Mouse (Mus musculus) limb, embryonic 10.5 days (tissue): ENCODE measurements around the gene Espn. TPM values are rescaled to one million over a fixed set of nuclear protein-coding genes. Genes with fewer than 3 reads are reported as not detected.

ENCODE experiments used
- DNase-seq: peaks from one replicate; pipeline ENCODE4 v3.0.0-alpha.2; 2017; ENCODE audit warnings: low spot score
- H3K27ac ChIP-seq: fragments of 300-500 bp; sonication (generic); 2 replicates; pipeline ENCODE4 v1.5.1; 2016; ENCODE audit warnings: mild to moderate bottlenecking
- H3K27me3 ChIP-seq: fragments of 300-500 bp; sonication (generic); 2 replicates; pipeline ENCODE4 v1.6.1; 2016; ENCODE audit warnings: low read depth, mild to moderate bottlenecking; ENCODE audit not compliant: poor library complexity, severe bottlenecking
- H3K36me3 ChIP-seq: fragments of 300-500 bp; sonication (generic); 2 replicates; pipeline ENCODE4 v1.6.1; 2016; ENCODE audit warnings: mild to moderate bottlenecking, moderate library complexity
- H3K4me1 ChIP-seq: fragments of 300-500 bp; sonication (generic); 2 replicates; pipeline ENCODE4 v1.6.1; 2016
- H3K4me3 ChIP-seq: fragments of 300-500 bp; sonication (generic); 2 replicates; pipeline ENCODE4 v1.5.1; 2016; ENCODE audit warnings: mild to moderate bottlenecking, moderate library complexity
- H3K9me3 ChIP-seq: fragments of 300-500 bp; sonication (generic); replicated peaks from 2 replicates; pipeline ENCODE4 v1.6.1; 2016; ENCODE audit warnings: mild to moderate bottlenecking
- WGBS: fragments of 180-500 bp; shearing (Covaris S2); methylation state at CpG from one replicate; pipeline ENCODE4 v1.1.7; 2016; 5-methylcytosine and 5-hydroxymethylcytosine counted together
- polyA plus RNA-seq: library from polyadenylated mRNA; unstranded; fragments of >200 nt; fragmentation: Nextera tagmentation; extraction: Ambion mirVana; gene quantifications from 2 replicates; pipeline ENCODE4 v1.2.1, GENCODE M21; 2016

The Espn gene
- polyA plus RNA-seq, 1 experiment from 2014 or later = 2.9 TPM

GRCm38 (mm10) chr4:152074548-152074947 is 77.6 kb downstream of the Espn start:
- Histone ChIP-seq H3K4me3 (no peak overlapping the region), H3K27ac (no peak overlapping the region), H3K36me3 (no peaks in the 10 kb centered on the region), H3K4me1 (peaks cover 31% of the 10 kb centered on the region), H3K9me3 (no peaks in the 10 kb centered on the region), H3K27me3 (no peaks in the 10 kb centered on the region)
- no peak for DNase-seq
- WGBS = 83% methylated on average over 9 of the region's 9 CpGs

- no peak overlapping the region for H3K27ac ChIP-seq
- peaks cover 33% of the 10 kb centered on the region for H3K4me1 ChIP-seq
- no peaks in the 10 kb centered on the region for H3K27me3 ChIP-seq
- 84% methylated on average over 6 of the region's 6 CpGs for WGBS
- DNase-seq = no peak
- no peaks in the 10 kb centered on the region for H3K9me3 ChIP-seq
- no peaks in the 10 kb centered on the region for H3K36me3 ChIP-seq
- H3K4me3 ChIP-seq = no peak overlapping the region
Measured at GRCm38 (mm10) chr4:152073715-152074114, 78.5 kb downstream of the Espn start.

GRCm38 (mm10) chr4:152072655-152073054 is 79.5 kb downstream of the Espn start:
- no peak for DNase-seq
- H3K4me1 ChIP-seq = peaks cover 31% of the 10 kb centered on the region
- H3K36me3 ChIP-seq = no peaks in the 10 kb centered on the region
- no peaks in the 10 kb centered on the region for H3K9me3 ChIP-seq
- H3K27ac ChIP-seq = no peak overlapping the region
- H3K4me3 ChIP-seq = no peak overlapping the region
- no peaks in the 10 kb centered on the region for H3K27me3 ChIP-seq
- 86% methylated on average over 10 of the region's 10 CpGs for WGBS

- no peak for DNase-seq
- WGBS = 71% methylated on average over 10 of the region's 10 CpGs
- Histone ChIP-seq H3K27ac (no peak within 1 kb of the TSS), H3K4me1 (peaks cover 31% of the 10 kb centered on the region), H3K9me3 (no peaks in the 10 kb centered on the region), H3K36me3 (no peaks in the 10 kb centered on the region), H3K4me3 (no peak within 1 kb of the TSS), H3K27me3 (no peaks in the 10 kb centered on the region)
Measured at GRCm38 (mm10) chr4:152072121-152072601, 80.0 kb downstream of the Espn start, which contains the start of gene Plekhg5. Plekhg5 (plus strand) TSS chr4:152072498.

GRCm38 (mm10) chr4:152070494-152071396 is 81.4 kb downstream of the Espn start:
- no peak overlapping the region for H3K27ac ChIP-seq
- H3K9me3 ChIP-seq = no peaks in the 10 kb centered on the region
- H3K36me3 ChIP-seq = no peaks in the 10 kb centered on the region
- H3K27me3 ChIP-seq = no peaks in the 10 kb centered on the region
- no peak for DNase-seq
- WGBS = 75% methylated on average over 11 of the region's 11 CpGs
- H3K4me3 ChIP-seq = no peak overlapping the region
- peaks cover 25% of the 10 kb centered on the region for H3K4me1 ChIP-seq

Other genes with a start within 250 kb of the Espn start
- 121 TPM in 2 replicates for gene Dnajc11, start 218.7 kb downstream of the Espn start, polyA plus RNA-seq
- 36.0 and 43.1 TPM in 2 replicates for gene Thap3, start 163.4 kb downstream of the Espn start, polyA plus RNA-seq
- gene Phf13, start 156.1 kb downstream of the Espn start, polyA plus RNA-seq = 26.9 and 33.4 TPM in 2 replicates
- gene Klhl21, start 143.6 kb downstream of the Espn start, polyA plus RNA-seq = 9.7 and 10.6 TPM in 2 replicates
- 24.5 and 26.5 TPM in 2 replicates for gene Zbtb48, start 124.7 kb downstream of the Espn start, polyA plus RNA-seq
- 0.35 and 0.65 TPM in 2 replicates for gene Tas1r1, start 113.8 kb downstream of the Espn start, polyA plus RNA-seq
- gene Nol9, start 113.0 kb downstream of the Espn start, polyA plus RNA-seq = 52.1 and 54.1 TPM in 2 replicates
- 9.5 and 13.3 TPM in 2 replicates for gene Plekhg5, start 79.9 kb downstream of the Espn start, polyA plus RNA-seq
- 0.67 and 0.75 TPM in 2 replicates for gene Tnfrsf25, start 36.4 kb downstream of the Espn start, polyA plus RNA-seq
- not detected in 2 replicates for gene Hes2, start 6.5 kb upstream of the Espn start, polyA plus RNA-seq
- 34.8 and 36.7 TPM in 2 replicates for gene Acot7, start 25.8 kb upstream of the Espn start, polyA plus RNA-seq
- gene Gpr153, start 121.9 kb upstream of the Espn start, polyA plus RNA-seq = 1.4 and 3.0 TPM in 2 replicates
- not detected in 2 replicates for gene Hes3, start 139.3 kb upstream of the Espn start, polyA plus RNA-seq
- gene Icmt, start 144.9 kb upstream of the Espn start, polyA plus RNA-seq = 31.4 and 33.9 TPM in 2 replicates
- 0.70 and 1.1 TPM in 2 replicates for gene Rnf207, start 166.6 kb upstream of the Espn start, polyA plus RNA-seq
- gene Rpl22, start 173.4 kb upstream of the Espn start, polyA plus RNA-seq = 352 and 417 TPM in 2 replicates
- gene Chd5, start 186.3 kb upstream of the Espn start, polyA plus RNA-seq = 0.01 and 0.03 TPM in 2 replicates